Mouse (Mus musculus) T-helper 2 cell (primary cell): ENCODE measurements around the gene Rspo4.

Experiments
- in situ Hi-C: fragments of 300-600 bp; cut with MboI, MseI; formaldehyde crosslinking; loops from one replicate; pipeline ENCODE4 v1.15.1; 2025; ENCODE audit warnings: high pct_unique_total_duplicates

Gene Rspo4

GRCm38 (mm10) chr2:151842648-151843226 lies at the start of gene Rspo4:
TSS of gene Rspo4 (plus strand) at chr2:151842927.
- in situ Hi-C loops: no loop called here

GRCm38 (mm10) chr2:151815586-151815985 lies 27.1 kb upstream of the Rspo4 start:
- in situ Hi-C loops: no loop called here

GRCm38 (mm10) chr2:151862257-151862810 lies 19.6 kb downstream of the Rspo4 start:
- in situ Hi-C loops: no loop called here

GRCm38 (mm10) chr2:151864941-151865340 lies 22.2 kb downstream of the Rspo4 start:
- in situ Hi-C loops: no loop called here

- in situ Hi-C loops: no loop called here
Observed at GRCm38 (mm10) chr2:151866487-151866886, 23.8 kb downstream of the Rspo4 start.

- in situ Hi-C loops: no loop called here
Observed at GRCm38 (mm10) chr2:151868196-151868595, 25.5 kb downstream of the Rspo4 start.

GRCm38 (mm10) chr2:151874551-151874950 lies 31.8 kb downstream of the Rspo4 start:
- in situ Hi-C loops: no loop called here

- in situ Hi-C loops: loop anchor here (5.0 kb wide), 1 partner anchor 126 kb away; no protein-coding TSS in a partner anchor
Observed at GRCm38 (mm10) chr2:151876012-151876485, 33.3 kb downstream of the Rspo4 start.

GRCm38 (mm10) chr2:151878645-151879044 lies 35.9 kb downstream of the Rspo4 start:
- in situ Hi-C loops: loop anchor here (5.0 kb wide), 1 partner anchor 124 kb away; no protein-coding TSS in a partner anchor

GRCm38 (mm10) chr2:151879760-151880159 lies 37.0 kb downstream of the Rspo4 start:
- in situ Hi-C loops: loop anchor here (5.0 kb wide), 1 partner anchor 123 kb away; no protein-coding TSS in a partner anchor

- in situ Hi-C loops: loop anchor here (10.0 kb wide), 1 partner anchor 284 kb away; no protein-coding TSS in a partner anchor
Observed at GRCm38 (mm10) chr2:151891031-151891430, 48.3 kb downstream of the Rspo4 start.

- in situ Hi-C loops: loop anchor here (10.0 kb wide), 1 partner anchor 282 kb away; no protein-coding TSS in a partner anchor
Observed at GRCm38 (mm10) chr2:151893122-151893774, 50.5 kb downstream of the Rspo4 start.

GRCm38 (mm10) chr2:151894209-151894980 lies 51.7 kb downstream of the Rspo4 start:
- in situ Hi-C loops: loop anchor here (10.0 kb wide), 1 partner anchor 280 kb away; no protein-coding TSS in a partner anchor

- in situ Hi-C loops: loop anchor here (10.0 kb wide), 1 partner anchor 279 kb away; no protein-coding TSS in a partner anchor
Observed at GRCm38 (mm10) chr2:151895911-151896310, 53.2 kb downstream of the Rspo4 start.

GRCm38 (mm10) chr2:151898106-151898505 lies 55.4 kb downstream of the Rspo4 start:
- in situ Hi-C loops: loop anchor here (10.0 kb wide), 1 partner anchor 277 kb away; no protein-coding TSS in a partner anchor

- in situ Hi-C loops: no loop called here
Observed at GRCm38 (mm10) chr2:151900845-151901244, 58.1 kb downstream of the Rspo4 start.

- in situ Hi-C loops: no loop called here
Observed at GRCm38 (mm10) chr2:151903267-151903666, 60.5 kb downstream of the Rspo4 start.

GRCm38 (mm10) chr2:151903933-151904332 lies 61.2 kb downstream of the Rspo4 start:
- in situ Hi-C loops: no loop called here

GRCm38 (mm10) chr2:151904636-151905035 lies 61.9 kb downstream of the Rspo4 start:
- in situ Hi-C loops: no loop called here

GRCm38 (mm10) chr2:151907020-151907419 lies 64.3 kb downstream of the Rspo4 start:
- in situ Hi-C loops: no loop called here

GRCm38 (mm10) chr2:151909386-151909785 lies 66.7 kb downstream of the Rspo4 start:
- in situ Hi-C loops: no loop called here

GRCm38 (mm10) chr2:151910498-151910897 lies 67.8 kb downstream of the Rspo4 start:
- in situ Hi-C loops: no loop called here
